Mouse (Mus musculus): ENCODE measurements at regions not wholly inside any gene's neighbourhood (a gene's known extent, or its start where the extent isn't known, plus 50 kb on each side); places are given as distances from the start of the nearest gene placed in this dataset.

- DNase-seq (ENCODE audit: low spot score), result peak; percentile 44
These were observed 161.6 kb upstream of the Anxa10 start for GRCm38 (mm10) chr8:62284378-62285110.

DNA sequence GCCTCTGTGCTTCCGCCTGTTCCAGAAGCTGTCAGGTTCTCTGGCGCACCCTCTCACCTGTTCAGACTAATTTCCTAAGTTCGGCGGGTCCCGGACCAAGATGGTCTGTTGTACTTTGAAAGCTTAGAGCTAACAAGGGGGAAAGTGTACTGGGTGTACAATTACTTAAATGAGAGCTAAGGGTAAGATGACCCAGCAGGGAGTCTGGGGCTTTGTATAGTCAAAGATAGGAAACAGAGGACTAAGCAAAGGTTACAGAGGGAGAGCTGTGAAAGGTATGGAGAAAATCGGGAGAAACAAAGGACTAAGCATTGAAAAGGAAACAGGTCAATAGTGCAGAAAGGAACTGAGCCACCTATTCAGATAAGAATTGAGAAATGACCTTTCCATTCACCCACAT lies 127.6 kb upstream of the Anxa10 start:
- DNase-seq (ENCODE audit: low spot score), result no peak
